Comparison of ENCODE assay signal across 10 mouse cellular contexts in the genomic region with DNA sequence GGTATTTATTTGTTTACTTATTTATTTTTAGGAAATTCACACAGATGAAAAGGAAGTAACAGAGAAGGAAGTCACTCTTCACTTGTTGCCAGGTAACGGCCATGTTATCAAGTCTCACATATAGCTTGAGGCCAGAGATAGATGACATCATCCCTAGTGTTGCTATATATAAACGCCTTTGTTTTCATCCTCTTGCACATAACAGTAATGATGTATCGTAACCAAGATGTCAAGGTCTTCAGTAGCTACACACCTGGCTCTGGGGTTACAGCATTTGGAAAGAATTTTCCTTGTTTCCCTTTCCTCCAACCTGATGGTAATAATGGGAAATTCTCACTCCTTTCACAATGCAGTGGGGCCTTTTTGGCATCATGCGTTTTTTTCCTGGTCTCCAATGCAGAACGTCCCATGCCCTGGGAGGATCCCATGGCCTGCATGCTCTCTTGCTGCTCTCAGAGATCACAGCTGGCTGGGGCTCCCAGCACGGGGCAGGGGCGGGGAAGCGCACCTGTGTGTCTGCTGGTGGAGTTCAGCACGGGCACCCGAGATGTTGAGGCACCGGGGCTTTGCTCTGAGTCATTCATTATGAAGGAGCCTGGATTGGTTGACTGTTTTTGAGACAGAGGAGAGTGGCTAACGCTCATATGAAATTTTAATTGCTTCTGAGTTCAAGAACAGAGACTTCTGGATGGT. TPM values are rescaled to one million over a fixed set of nuclear protein-coding genes. Genes with fewer than 3 reads are reported as not detected.
DNase-seq lines count a peak whose midpoint lies in the region; ATAC-seq lines count a peak whose summit lies in the region.
"Had no signal": no experiment of that assay in that cellular context is flagged by ENCODE, and none has a peak within 500 bp of the region (broad histone marks: within the 10 kb centered on the region; RNA-seq: fewer than 3 reads in every experiment).

No protein-coding gene starts in this region.

- H3K36me3 ChIP-seq in forebrain, embryonic 10.5 days (replicated peaks): peaks cover 27% of the 10 kb centered on the region
- no peaks in the 10 kb centered on the region for H3K36me3 ChIP-seq in forebrain, embryonic 11.5 days (ENCODE audit: control insufficient read depth, insufficient read depth, low read length)

- H3K9me3 ChIP-seq in forebrain, embryonic 10.5 days: no peaks in the 10 kb centered on the region
- H3K9me3 ChIP-seq in forebrain, embryonic 11.5 days (ENCODE audit: control insufficient read depth, low read length): no peaks in the 10 kb centered on the region

- 70% methylated on average over 12 of the region's 12 CpGs for WGBS in forebrain, embryonic 10.5 days
- WGBS in forebrain, embryonic 11.5 days: 66% methylated on average over 12 of the region's 12 CpGs

- H3K4me1 ChIP-seq in forebrain, embryonic 10.5 days: peaks cover 36% of the 10 kb centered on the region
- no peaks in the 10 kb centered on the region for H3K4me1 ChIP-seq in forebrain, embryonic 11.5 days (replicated peaks; ENCODE audit: control insufficient read depth, insufficient read depth, low read length)

- no peak for DNase-seq in forebrain, embryonic 10.5 days (ENCODE audit: extremely low spot score, low spot score)
- no peak for DNase-seq in forebrain, embryonic 11.5 days (ENCODE audit: low spot score)
- peak; percentile 42 for DNase-seq in retina, postnatal 1 day
- no peak for DNase-seq in retina, embryonic 14.5 days (ENCODE audit: low spot score)
- no peak for DNase-seq in frontal cortex, adult 2 months (ENCODE audit: extremely low spot score in 1 of 2, low spot score in 1 of 2)
- DNase-seq in urinary bladder, postnatal 25 days (ENCODE audit: low spot score): no peak
- DNase-seq: cerebellum, postnatal 10 days; left cerebral cortex, postnatal 4 days had no signal

- peak overlapping the region; percentile 67; the same call in 1 of the 2 replicates for H3K27ac ChIP-seq in forebrain, embryonic 10.5 days
- no peak overlapping the region for H3K27ac ChIP-seq in forebrain, embryonic 11.5 days (ENCODE audit: low read depth, low read length)

- H3K27me3 ChIP-seq in forebrain, embryonic 10.5 days (ENCODE audit: poor library complexity, severe bottlenecking): peaks cover 15% of the 10 kb centered on the region
- H3K27me3 ChIP-seq in forebrain, embryonic 11.5 days (ENCODE audit: control insufficient read depth, insufficient read depth, low read length): no peaks in the 10 kb centered on the region

- ATAC-seq in forebrain, embryonic 11.5 days (replicated peaks; ENCODE audit: low FRiP score): no peak
- peak; percentile 80 for ATAC-seq in megakaryocyte progenitor cell, adult 5-6 weeks (replicated peaks; ENCODE audit: poor library complexity)
- no peak for ATAC-seq in frontal cortex, adult (ENCODE audit: low TSS enrichment)

- H3K4me3 ChIP-seq in forebrain, embryonic 10.5 days: no peak overlapping the region
- no peak overlapping the region for H3K4me3 ChIP-seq in forebrain, embryonic 11.5 days (ENCODE audit: low read depth, low read length)

- H3K9ac ChIP-seq in forebrain, embryonic 11.5 days (ENCODE audit: low read length): no peak overlapping the region

- H3K4me2 ChIP-seq in forebrain, embryonic 11.5 days (ENCODE audit: low read depth, low read length, severe bottlenecking): no peak overlapping the region

RNA-seq across cellular contexts. Expression of a gene that starts 25.6 kb away (rescaled TPM):
- 15.4 and 15.9 TPM in 2 replicates for polyA plus RNA-seq in forebrain, embryonic 10.5 days (2016; fragmentation: Nextera tagmentation; extraction: Ambion mirVana)
- 19.3 and 21.2 TPM in 2 replicates for polyA plus RNA-seq in forebrain, embryonic 11.5 days (2014; fragmentation: Nextera tagmentation; extraction: Ambion mirVana)
- total RNA-seq in megakaryocyte progenitor cell, adult 5-6 weeks (2015): 12.0 and 12.8 TPM in 2 replicates
- 12.1 and 13.5 TPM in 2 replicates for total RNA-seq in megakaryocyte progenitor cell, adult 5-6 weeks (2017)
- 24.5 and 24.7 TPM in 2 replicates for polyA plus RNA-seq in frontal cortex, adult 2 months (2012; rRNA removed)
